Mouse (Mus musculus) megakaryocyte, adult 5-6 weeks (primary cell): ENCODE measurements at regions not wholly inside any gene's neighbourhood (a gene's known extent, or its start where the extent isn't known, plus 50 kb on each side); places are given as distances from the start of the nearest gene placed in this dataset.

ENCODE experiments used
- ATAC-seq: 2 replicates; pipeline ENCODE4 v1.8.0; 2016; ENCODE audit warnings: mild to moderate bottlenecking, inconsistent platforms; ENCODE audit not compliant: poor library complexity, severe bottlenecking

- ATAC-seq = no peak
These were observed 2912.9 kb upstream of the Lrrc6 start for GRCm38 (mm10) chr15:69413531-69414011.

GRCm38 (mm10) chr15:69389575-69389974, 2888.9 kb upstream of the Lrrc6 start:
- no peak for ATAC-seq

GRCm38 (mm10) chr15:69387466-69387865, 2886.8 kb upstream of the Lrrc6 start:
- ATAC-seq = no peak

GRCm38 (mm10) chr15:69365440-69365839, 2864.7 kb upstream of the Lrrc6 start:
- no peak for ATAC-seq

- no peak for ATAC-seq
These were observed 2849.5 kb upstream of the Lrrc6 start for GRCm38 (mm10) chr15:69350053-69350739.

- ATAC-seq = no peak
These were observed 2845.4 kb upstream of the Lrrc6 start for GRCm38 (mm10) chr15:69346065-69346464.

- no peak for ATAC-seq
These were observed 2842.0 kb upstream of the Lrrc6 start for GRCm38 (mm10) chr15:69342759-69343158.

GRCm38 (mm10) chr15:69336491-69336890, 2835.8 kb upstream of the Lrrc6 start:
- no peak for ATAC-seq

GRCm38 (mm10) chr15:69326537-69326936, 2825.8 kb upstream of the Lrrc6 start:
- ATAC-seq = no peak

- ATAC-seq = no peak
These were observed 2802.4 kb upstream of the Lrrc6 start for GRCm38 (mm10) chr15:69303100-69303499.

- no peak for ATAC-seq
These were observed 2790.6 kb upstream of the Lrrc6 start for GRCm38 (mm10) chr15:69291273-69291672.

GRCm38 (mm10) chr15:69275546-69276255, 2775.0 kb upstream of the Lrrc6 start:
- no peak for ATAC-seq

GRCm38 (mm10) chr15:69274225-69274766, 2773.6 kb upstream of the Lrrc6 start:
- no peak for ATAC-seq

- no peak for ATAC-seq
These were observed 2772.8 kb upstream of the Lrrc6 start for GRCm38 (mm10) chr15:69273518-69273917.

GRCm38 (mm10) chr15:69261940-69262339, 2761.2 kb upstream of the Lrrc6 start:
- no peak for ATAC-seq

- no peak for ATAC-seq
These were observed 2756.6 kb upstream of the Lrrc6 start for GRCm38 (mm10) chr15:69257161-69257778.

GRCm38 (mm10) chr15:69253698-69254097, 2753.0 kb upstream of the Lrrc6 start:
- no peak for ATAC-seq

GRCm38 (mm10) chr15:69252095-69252494, 2751.4 kb upstream of the Lrrc6 start:
- no peak for ATAC-seq

- ATAC-seq = no peak
These were observed 2745.7 kb upstream of the Lrrc6 start for GRCm38 (mm10) chr15:69246190-69246966.

GRCm38 (mm10) chr15:69235271-69235670, 2734.6 kb upstream of the Lrrc6 start:
- no peak for ATAC-seq
